Mouse (Mus musculus) lung, embryonic 14.5 days (tissue): ENCODE measurements around the gene Tln2. TPM values are rescaled to one million over a fixed set of nuclear protein-coding genes. Genes with fewer than 3 reads are reported as not detected.

ENCODE experiments used
- ATAC-seq: fragments of 200-750 bp; cut with Nextera tagmentation; 2 replicates; pipeline ENCODE4 v1.8.0; 2017; ENCODE audit warnings: mild to moderate bottlenecking, moderate TSS enrichment, moderate library complexity; ENCODE audit not compliant: insufficient read depth
- DNase-seq: peaks from one replicate; pipeline ENCODE4 v3.0.0-alpha.2; 2015
- H3K27ac ChIP-seq: fragments of 300-500 bp; sonication (generic); 2 replicates; pipeline ENCODE4 v1.5.1; 2014; ENCODE audit warnings: low read depth, mild to moderate bottlenecking, moderate library complexity
- H3K27me3 ChIP-seq: fragments of 300-500 bp; sonication (generic); 2 replicates; pipeline ENCODE4 v1.6.1; 2014; ENCODE audit warnings: low read length, control low read depth; ENCODE audit not compliant: insufficient read depth
- H3K36me3 ChIP-seq: fragments of 300-500 bp; sonication (generic); 2 replicates; pipeline ENCODE4 v1.6.1; 2014; ENCODE audit warnings: control low read depth; ENCODE audit not compliant: insufficient read depth
- H3K4me1 ChIP-seq: fragments of 300-500 bp; sonication (generic); 2 replicates; pipeline ENCODE4 v1.6.1; 2014; ENCODE audit warnings: antibody characterized with exemption, control low read depth; ENCODE audit not compliant: insufficient read depth
- H3K4me2 ChIP-seq: fragments of 300-500 bp; sonication (generic); 2 replicates; pipeline ENCODE4 v1.6.1; 2014; ENCODE audit warnings: mild to moderate bottlenecking
- H3K4me3 ChIP-seq: fragments of 300-500 bp; sonication (generic); 2 replicates; pipeline ENCODE4 v1.5.1; 2014; ENCODE audit warnings: low read depth, low read length
- H3K9ac ChIP-seq: fragments of 300-500 bp; sonication (generic); 2 replicates; pipeline ENCODE4 v1.6.1; 2014
- H3K9me3 ChIP-seq: fragments of 300-500 bp; sonication (generic); 2 replicates; pipeline ENCODE4 v1.6.1; 2016; ENCODE audit warnings: low read depth, low read length, control low read depth
- CTCF ChIP-seq: IDR thresholded peaks from 2 replicates; pipeline ENCODE4 v1.5.1; 2016; ENCODE audit warnings: antibody characterized with exemption, low read depth
- WGBS: fragments of 180-500 bp; shearing (Covaris S2); extraction: QIAGEN DNeasy Blood & Tissue Kit; methylation state at CpG from one replicate; pipeline ENCODE4 v1.1.7; 2014; 5-methylcytosine and 5-hydroxymethylcytosine counted together
- polyA plus RNA-seq: library from polyadenylated mRNA; unstranded; fragments of >200 nt; fragmentation: Nextera tagmentation; extraction: Ambion mirVana; gene quantifications from 2 replicates; pipeline ENCODE4 v1.2.1, GENCODE M21; 2014

Tln2 gene
- polyA plus RNA-seq, 1 experiment from 2014 or later, result 19.1 TPM

- H3K27me3 ChIP-seq, result no peaks in the 10 kb centered on the region
- H3K4me3 ChIP-seq, result no peak overlapping the region
- TF ChIP-seq CTCF, result no peak
- H3K4me1 ChIP-seq, result no peaks in the 10 kb centered on the region
- peaks cover 6% of the 10 kb centered on the region; the same call in 1 of the 2 replicates for H3K36me3 ChIP-seq
- ATAC-seq (no peak), DNase-seq (peak; percentile 15)
- WGBS, result 70% methylated on average over 9 of the region's 9 CpGs
- no peaks in the 10 kb centered on the region for H3K9me3 ChIP-seq
- no peak overlapping the region for H3K4me2 ChIP-seq
- H3K27ac ChIP-seq, result no peak overlapping the region
- H3K9ac ChIP-seq, result no peak overlapping the region
These were observed 341.5 kb downstream of the Tln2 start for GRCm38 (mm10) chr9:67218001-67218400.

- no peaks in the 10 kb centered on the region for H3K36me3 ChIP-seq
- no peak overlapping the region for H3K4me3 ChIP-seq
- H3K4me1 ChIP-seq, result no peaks in the 10 kb centered on the region
- no peak overlapping the region for H3K9ac ChIP-seq
- no peak overlapping the region for H3K4me2 ChIP-seq
- DNase-seq (peak; percentile 18), ATAC-seq (0 out of 2 replicates have a peak, but pooled peaks have one; percentile 55)
- no peak overlapping the region for H3K27ac ChIP-seq
- 58% methylated on average over 3 of the region's 3 CpGs for WGBS
- no peaks in the 10 kb centered on the region for H3K9me3 ChIP-seq
- TF ChIP-seq CTCF, result no peak
- no peaks in the 10 kb centered on the region for H3K27me3 ChIP-seq
These were observed 345.1 kb downstream of the Tln2 start for GRCm38 (mm10) chr9:67214191-67214985.

GRCm38 (mm10) chr9:67213275-67213674 is 346.2 kb downstream of the Tln2 start:
- no peaks in the 10 kb centered on the region for H3K9me3 ChIP-seq
- no peak overlapping the region for H3K27ac ChIP-seq
- no peak overlapping the region for H3K4me3 ChIP-seq
- TF ChIP-seq CTCF, result peak; percentile 90
- DNase-seq (peak; percentile 93), ATAC-seq (peak; percentile 80)
- H3K36me3 ChIP-seq, result no peaks in the 10 kb centered on the region
- H3K9ac ChIP-seq, result no peak overlapping the region
- 55% methylated on average over 6 of the region's 6 CpGs for WGBS
- peak overlapping the region; percentile 32; the same call in 1 of the 2 replicates for H3K4me2 ChIP-seq
- H3K4me1 ChIP-seq, result peaks cover 6% of the 10 kb centered on the region; the same call in 1 of the 2 replicates
- H3K27me3 ChIP-seq, result no peaks in the 10 kb centered on the region

GRCm38 (mm10) chr9:67211220-67211619 is 348.3 kb downstream of the Tln2 start:
- Histone ChIP-seq H3K9ac (no peak overlapping the region), H3K27ac (no peak overlapping the region), H3K4me2 (no peak overlapping the region), H3K4me1 (peaks cover 7% of the 10 kb centered on the region; the same call in 1 of the 2 replicates), H3K27me3 (no peaks in the 10 kb centered on the region), H3K36me3 (no peaks in the 10 kb centered on the region), H3K4me3 (no peak overlapping the region), H3K9me3 (no peaks in the 10 kb centered on the region)
- 93% methylated on average over 4 of the region's 4 CpGs for whole genome bisulfite sequencing
- ATAC-seq (no peak), DNase-seq (no peak)
- TF ChIP-seq CTCF, result no peak

DNA sequence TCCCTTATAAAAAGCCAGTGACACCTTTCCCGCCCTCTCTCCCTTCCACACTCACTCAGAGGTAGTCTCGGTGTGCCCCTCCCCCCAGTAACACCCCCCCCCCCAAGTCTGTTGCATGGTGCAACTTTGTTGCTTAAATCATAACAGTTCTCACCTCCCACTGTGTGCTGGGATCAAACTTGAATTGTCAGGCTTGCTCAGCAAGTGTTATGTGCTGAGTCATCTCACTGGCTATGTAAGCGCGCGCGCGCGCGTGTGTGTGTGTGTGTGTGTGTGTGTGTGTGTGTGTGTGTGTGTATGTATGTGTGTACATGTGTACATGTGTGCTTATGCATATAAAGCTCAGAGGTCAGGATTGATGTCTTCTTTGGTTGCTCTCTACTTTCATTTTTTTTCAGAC is 350.1 kb downstream of the Tln2 start:
- no peaks in the 10 kb centered on the region for H3K27me3 ChIP-seq
- peaks cover 10% of the 10 kb centered on the region for H3K4me1 ChIP-seq
- no peak for TF ChIP-seq CTCF
- H3K9me3 ChIP-seq, result no peaks in the 10 kb centered on the region
- DNase-seq, result no peak
- ATAC-seq, result no peak
- H3K9ac ChIP-seq, result no peak overlapping the region
- H3K36me3 ChIP-seq, result no peaks in the 10 kb centered on the region
- no peak overlapping the region for H3K27ac ChIP-seq
- H3K4me3 ChIP-seq, result no peak overlapping the region
- H3K4me2 ChIP-seq, result no peak overlapping the region
- WGBS, result 92% methylated on average over 9 of the region's 9 CpGs

GRCm38 (mm10) chr9:67208420-67208819 is 351.1 kb downstream of the Tln2 start:
- ATAC-seq (peak; percentile 14; the same call in 1 of the 2 replicates), DNase-seq (peak; percentile 52)
- Histone ChIP-seq H3K4me1 (peaks cover 10% of the 10 kb centered on the region), H3K36me3 (no peaks in the 10 kb centered on the region), H3K27me3 (no peaks in the 10 kb centered on the region), H3K27ac (no peak overlapping the region), H3K4me3 (no peak overlapping the region), H3K4me2 (no peak overlapping the region), H3K9ac (no peak overlapping the region), H3K9me3 (no peaks in the 10 kb centered on the region)
- WGBS, result 15% methylated on average over 3 of the region's 3 CpGs
- TF ChIP-seq CTCF, result no peak

DNA sequence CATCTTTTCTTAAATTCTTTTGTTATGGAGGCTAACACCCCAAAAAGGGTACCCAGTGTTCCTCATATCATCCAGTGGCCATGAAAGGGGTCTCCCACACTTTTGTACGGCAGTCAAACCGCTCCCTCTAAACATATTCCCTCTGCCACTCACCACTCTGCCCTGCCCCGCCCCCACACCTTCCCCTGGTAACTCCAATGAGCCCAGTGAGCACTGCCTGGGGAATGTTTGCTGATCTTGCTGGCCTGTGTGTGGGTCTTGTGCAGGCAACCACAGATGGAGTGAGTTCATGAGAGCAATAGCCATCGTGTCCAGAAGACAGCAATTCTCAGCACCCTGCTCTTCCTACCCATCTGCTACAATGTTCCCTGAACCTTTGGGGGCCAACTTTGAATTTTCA is 354.3 kb downstream of the Tln2 start:
- no peak for DNase-seq
- no peaks in the 10 kb centered on the region for H3K27me3 ChIP-seq
- WGBS, result 39% methylated on average over 4 of the region's 4 CpGs
- TF ChIP-seq CTCF, result no peak
- no peak for ATAC-seq
- no peaks in the 10 kb centered on the region for H3K36me3 ChIP-seq
- no peaks in the 10 kb centered on the region for H3K9me3 ChIP-seq
- no peak overlapping the region for H3K4me2 ChIP-seq
- no peak overlapping the region for H3K27ac ChIP-seq
- H3K9ac ChIP-seq, result no peak overlapping the region
- H3K4me1 ChIP-seq, result peaks cover 10% of the 10 kb centered on the region
- H3K4me3 ChIP-seq, result no peak overlapping the region
